Mouse (Mus musculus): Measurements from ENCODE around the gene Chmp2b. TPM values are rescaled to one million over a fixed set of nuclear protein-coding genes. Genes with fewer than 3 reads are reported as not detected.

Gene Chmp2b
- 11.7 TPM for polyA plus RNA-seq (2015; fragmentation: Illumina TruSeq; extraction: RNeasy Lipid Tissue Mini Kit (QIAGEN cat#74804); ENCODE audit: insufficient read depth, low read depth, low replicate concordance)

GRCm38 (mm10) chr16:65561963-65562863 is at the start of gene Chmp2b:
Gene Chmp2b, minus strand, starts transcription at chr16:65562726.

DNA sequence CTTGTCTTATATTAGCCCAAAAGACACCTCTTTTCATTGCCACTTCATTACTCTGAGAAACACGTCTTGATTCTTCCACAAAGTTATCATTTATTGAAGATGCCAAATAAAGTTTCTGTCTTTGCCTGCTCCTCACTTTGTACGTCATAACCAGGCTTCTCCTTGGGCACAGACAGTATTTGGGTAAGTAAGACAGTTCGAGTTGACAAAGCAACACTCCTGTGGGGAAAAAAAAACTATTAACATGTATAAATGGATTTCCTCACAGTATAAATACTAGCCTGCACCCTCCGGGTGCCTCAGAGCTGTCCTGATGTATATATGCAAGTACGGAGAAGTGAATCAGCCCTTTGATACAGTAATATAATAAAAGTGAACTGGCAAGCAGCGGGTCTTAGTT is 42.3 kb downstream of the Chmp2b start, which contains the start of gene Pou1f1:
Gene Pou1f1, plus strand, starts transcription at position 301 of the 400 bp plus-strand sequence.

Other genes starting within 250 kb of the Chmp2b start
- gene Pou1f1, start 42.2 kb downstream of the Chmp2b start, polyA plus RNA-seq (2015; fragmentation: Illumina TruSeq; extraction: RNeasy Lipid Tissue Mini Kit (QIAGEN cat#74804); ENCODE audit: insufficient read depth, low read depth, low replicate concordance), result not detected

Measured in pancreas, adult 10 weeks (tissue).